Mouse (Mus musculus): ENCODE measurements around the gene Cxcl1.

Gene Cxcl1

DNA sequence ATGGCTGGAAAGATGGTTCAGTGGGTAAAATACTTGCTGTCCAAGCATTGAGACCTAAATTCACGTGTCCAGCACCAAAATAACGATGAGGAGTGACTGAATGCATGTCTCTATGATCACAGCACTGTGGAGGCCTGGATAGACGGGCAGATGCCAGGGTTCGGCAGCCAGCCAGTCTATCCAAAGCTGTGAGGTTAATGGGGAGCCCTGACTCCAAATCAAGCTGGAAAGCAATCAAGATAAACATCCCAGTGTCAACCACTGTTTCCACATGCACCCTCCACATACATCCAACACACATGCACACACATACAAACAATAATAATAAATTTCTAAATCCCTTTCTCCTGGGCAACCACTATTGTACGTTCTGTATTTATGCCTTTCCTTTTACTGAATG is 2.4 kb upstream of the Cxcl1 start:
- DNase-seq (ENCODE audit: low spot score in 2 of 2): no peak

- DNase-seq (ENCODE audit: low spot score in 2 of 2): no peak
Measured at GRCm38 (mm10) chr5:90891464-90891813, 398 bp downstream of the Cxcl1 start.

- no peak for DNase-seq (ENCODE audit: low spot score in 2 of 2)
Measured at GRCm38 (mm10) chr5:90894231-90894630, 3.2 kb downstream of the Cxcl1 start.

- DNase-seq (ENCODE audit: low spot score in 2 of 2): no peak
Measured at GRCm38 (mm10) chr5:90897429-90897828, 6.4 kb downstream of the Cxcl1 start.

DNA sequence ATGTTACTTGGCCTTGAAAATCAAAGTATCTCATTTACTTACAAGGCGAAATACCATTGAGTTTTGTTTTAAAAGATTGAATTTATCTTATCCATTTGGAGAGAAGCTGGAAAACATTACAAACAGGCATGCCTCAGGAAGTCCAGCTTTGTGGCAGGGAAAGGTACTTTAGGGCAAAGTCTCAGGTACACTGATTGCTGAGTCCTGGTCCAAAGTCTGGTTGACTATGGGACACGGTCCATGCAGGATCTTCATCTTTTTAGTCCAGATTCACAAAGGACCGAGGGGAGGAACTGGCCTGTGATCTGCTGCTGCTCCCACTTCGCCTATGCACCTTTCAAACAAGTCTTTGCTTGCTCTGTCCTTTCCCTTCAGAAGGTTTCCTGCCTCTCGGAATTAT is 8.3 kb downstream of the Cxcl1 start:
- no peak for DNase-seq (ENCODE audit: low spot score in 2 of 2)

- DNase-seq (ENCODE audit: low spot score in 2 of 2): no peak
Measured at GRCm38 (mm10) chr5:90900147-90900546, 9.1 kb downstream of the Cxcl1 start.

DNA sequence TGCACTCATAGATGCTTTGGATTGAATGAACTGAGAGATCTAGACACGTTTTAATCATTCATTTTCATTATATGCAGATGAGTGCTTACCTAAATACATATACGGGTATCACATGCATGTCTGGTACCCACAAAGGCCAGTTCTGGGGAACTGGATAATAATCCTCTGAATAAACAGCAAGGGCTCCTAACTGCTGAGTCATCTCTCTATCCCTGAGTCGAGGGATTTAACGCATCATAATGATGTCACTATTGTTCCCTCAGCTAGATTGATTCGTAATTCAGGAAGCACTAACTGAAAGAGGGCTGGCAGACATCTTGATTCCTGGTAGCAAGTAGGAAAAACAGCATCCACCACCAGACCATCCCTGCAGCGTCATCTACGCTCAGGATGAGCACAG is 9.6 kb downstream of the Cxcl1 start:
- DNase-seq (ENCODE audit: low spot score in 2 of 2): no peak

GRCm38 (mm10) chr5:90902380-90903260 is 11.6 kb downstream of the Cxcl1 start:
- no peak for DNase-seq (ENCODE audit: low spot score in 2 of 2)

GRCm38 (mm10) chr5:90903339-90904020 is 12.4 kb downstream of the Cxcl1 start, which contains the start of gene Cxcl2:
Cxcl2 (plus strand) TSS chr5:90903871.
- DNase-seq (ENCODE audit: low spot score in 2 of 2): no peak

DNA sequence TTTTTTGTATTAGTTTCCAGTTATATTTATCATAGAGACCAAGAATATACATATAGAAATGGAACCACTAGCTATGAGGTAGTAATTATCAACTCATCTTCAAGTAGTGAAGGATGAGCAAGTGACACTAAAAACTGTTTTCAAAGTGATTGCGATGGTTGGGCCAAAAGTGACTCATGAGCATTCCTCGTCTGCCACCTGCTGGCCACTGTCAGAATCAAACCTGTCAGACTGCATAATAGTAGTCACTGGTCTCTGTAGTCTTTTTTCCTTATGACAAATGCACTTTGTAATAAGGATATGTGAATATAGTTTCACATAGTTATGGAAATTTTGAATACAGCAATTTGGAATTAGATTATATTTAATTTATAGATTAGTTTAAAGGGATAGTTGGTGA is 17.9 kb downstream of the Cxcl1 start:
- DNase-seq (ENCODE audit: low spot score in 2 of 2): peak in 1 of 2 experiments; percentile 57

- no peak for DNase-seq (ENCODE audit: low spot score in 2 of 2)
Measured at GRCm38 (mm10) chr5:90919495-90919894, 28.5 kb downstream of the Cxcl1 start.

DNA sequence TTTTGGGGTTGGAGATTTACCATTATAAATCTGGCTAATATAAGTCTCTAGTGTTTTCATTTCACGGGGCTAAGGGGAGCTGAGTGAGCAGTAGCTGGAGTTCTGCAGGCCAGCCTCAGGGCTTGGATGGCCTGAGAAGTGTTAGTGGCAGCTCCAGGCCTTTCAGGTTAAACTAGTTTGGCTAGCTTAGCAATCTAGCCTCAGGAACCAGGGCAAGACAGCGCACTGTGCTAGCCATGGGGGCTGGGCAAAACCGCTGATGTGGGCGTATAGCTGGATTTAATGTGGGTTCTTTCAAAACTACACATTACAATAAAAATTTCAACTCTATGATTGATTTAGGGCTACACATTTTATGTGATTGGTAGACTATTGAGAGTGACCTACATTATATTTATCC is 31.9 kb downstream of the Cxcl1 start:
- DNase-seq (ENCODE audit: low spot score in 2 of 2): no peak

DNA sequence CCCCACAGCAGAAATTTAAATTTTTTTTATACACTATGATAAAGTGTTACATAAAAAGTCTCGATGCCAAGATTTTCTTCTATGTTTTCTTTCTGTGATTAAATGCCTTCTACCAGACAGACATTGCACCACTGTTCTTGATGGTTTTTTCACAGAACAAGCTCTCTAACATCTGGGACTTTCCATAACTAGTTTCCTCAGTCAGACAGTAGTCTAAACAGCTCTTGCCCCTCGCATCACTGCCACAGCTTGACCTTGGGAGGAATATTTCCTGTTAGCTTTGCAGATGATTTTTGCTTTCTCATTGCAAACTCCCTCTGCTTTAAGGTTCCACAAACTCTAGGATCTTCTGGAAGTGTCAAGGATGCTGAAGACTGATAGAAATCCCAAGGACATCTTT is 39.5 kb downstream of the Cxcl1 start:
- no peak for DNase-seq (ENCODE audit: low spot score in 2 of 2)

DNA sequence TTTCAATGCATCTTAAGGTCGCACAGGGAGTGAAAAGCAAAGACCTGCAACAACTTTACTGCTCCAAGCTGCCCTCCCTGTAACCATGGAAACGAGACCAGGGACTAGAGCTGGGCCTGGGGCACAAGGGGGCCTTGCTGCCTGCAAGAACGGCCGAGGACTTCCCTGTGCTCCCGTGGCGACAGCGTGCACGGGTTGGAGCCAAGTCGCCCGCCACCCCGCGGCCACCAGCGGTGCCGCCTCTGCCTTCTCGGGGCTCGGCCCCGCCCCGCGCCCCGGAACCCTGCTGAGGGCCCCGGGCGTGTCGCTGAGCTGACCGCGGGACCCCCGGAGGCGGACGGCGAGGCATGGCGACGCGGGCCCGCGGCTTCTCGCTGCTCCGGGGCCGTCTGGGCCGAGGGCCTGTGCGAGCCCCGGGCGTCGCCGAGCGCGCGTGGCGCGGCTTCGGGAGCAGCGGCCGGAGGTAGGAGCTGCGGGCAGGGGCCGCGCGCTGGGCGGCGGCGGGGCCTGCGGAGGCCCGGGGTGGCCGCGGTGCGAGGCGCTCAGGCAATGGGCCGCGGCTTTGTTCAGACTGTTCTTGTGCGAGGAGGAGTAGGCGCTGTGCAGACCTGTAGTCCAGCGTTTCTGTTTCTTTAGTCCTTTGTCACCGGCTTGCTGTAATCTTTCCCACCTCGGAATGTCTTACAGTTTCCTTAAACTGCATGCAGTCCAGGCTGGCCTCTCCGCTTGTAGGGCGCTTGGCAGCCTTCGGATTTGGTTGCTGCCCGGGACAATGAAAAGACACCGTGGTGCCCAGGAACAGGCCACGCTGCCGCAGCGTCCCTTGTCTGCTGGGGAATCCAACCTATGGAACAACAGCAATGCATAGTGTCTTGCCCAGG is 40.2 kb downstream of the Cxcl1 start, which contains the start of gene Mthfd2l:
Gene Mthfd2l (plus strand): TSS at position 147 of the 881 bp plus-strand sequence.
- DNase-seq (ENCODE audit: low spot score in 2 of 2): peak; percentile 70 to 81

DNA sequence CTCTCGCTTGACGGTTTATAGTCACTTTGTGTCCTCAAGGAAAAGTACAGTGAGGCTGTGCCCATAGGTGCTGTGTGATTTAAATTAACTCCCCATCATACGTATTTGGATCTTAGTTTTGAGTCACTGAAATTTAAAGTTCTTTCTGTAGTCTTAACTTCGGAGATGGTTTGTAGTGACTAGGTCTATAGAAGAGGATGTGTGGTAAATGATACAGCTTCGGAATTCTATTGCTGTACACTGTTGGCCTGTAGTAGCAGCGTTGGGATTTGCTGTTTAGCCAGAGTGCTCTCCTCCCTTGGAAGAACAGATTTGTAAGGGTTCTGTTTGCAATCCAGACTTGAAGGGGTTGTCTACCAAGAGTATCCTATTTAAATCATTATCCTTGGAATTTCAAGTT is 40.9 kb downstream of the Cxcl1 start:
- no peak for DNase-seq (ENCODE audit: low spot score in 2 of 2)

GRCm38 (mm10) chr5:90936706-90937105 is 45.7 kb downstream of the Cxcl1 start:
- DNase-seq (ENCODE audit: low spot score in 2 of 2): no peak
